Mouse (Mus musculus) adipose tissue, adult 10 weeks (tissue): Measurements from ENCODE around the gene Vmn2r100. TPM values are rescaled to one million over a fixed set of nuclear protein-coding genes. Genes with fewer than 3 reads are reported as not detected.

Source experiments
- polyA plus RNA-seq: library from polyadenylated mRNA; stranded (reverse); fragments of 350-450 nt; fragmentation: Illumina TruSeq; extraction: RNeasy Lipid Tissue Mini Kit (QIAGEN cat#74804); gene quantifications from one replicate; pipeline ENCODE4 v1.2.3, GENCODE M21; 2014; ENCODE audit warnings: low read depth, low replicate concordance

Gene Vmn2r100
- not detected for polyA plus RNA-seq

GRCm38 (mm10) chr17:19504432-19504831 lies at the start of gene Vmn2r100:
Vmn2r100 (plus strand) TSS chr17:19504732.

GRCm38 (mm10) chr17:19576927-19577326 lies 72.4 kb downstream of the Vmn2r100 start, which contains the start of gene Vmn2r101:
Vmn2r101 (plus strand) TSS chr17:19577227.

Other genes with a start within 250 kb of the Vmn2r100 start
- gene Vmn2r99, start 142.8 kb upstream of the Vmn2r100 start, polyA plus RNA-seq = not detected
- not detected for gene Vmn2r101, start 72.5 kb downstream of the Vmn2r100 start, polyA plus RNA-seq
- not detected for gene Vmn2r102, start 155.6 kb downstream of the Vmn2r100 start, polyA plus RNA-seq